Mouse (Mus musculus) liver, adult 2 months (tissue): ENCODE results near the gene Scnn1a. TPM values are rescaled to one million over a fixed set of nuclear protein-coding genes. Genes with fewer than 3 reads are reported as not detected.

Experiments
- DNase-seq: peaks from one replicate; pipeline ENCODE4 v3.0.0-alpha.2; 2011; ENCODE audit warnings: low read depth, low spot score; ENCODE audit errors: extremely low read depth
- H3K27ac ChIP-seq: fragments of 200-500 bp; replicated peaks from 2 replicates; pipeline ENCODE4 v1.5.1; 2012; ENCODE audit warnings: low read depth, mild to moderate bottlenecking, control low read depth, inconsistent platforms, low read length; ENCODE audit not compliant: insufficient read depth
- H3K27me3 ChIP-seq: fragments of 200-500 bp; 2 replicates; pipeline ENCODE4 v1.6.1; 2012; ENCODE audit warnings: mild to moderate bottlenecking, moderate library complexity, low read length, inconsistent platforms; ENCODE audit not compliant: control insufficient read depth, insufficient read depth
- H3K36me3 ChIP-seq: fragments of 200-500 bp; 2 replicates; pipeline ENCODE4 v1.6.1; 2012; ENCODE audit warnings: low read length, inconsistent platforms; ENCODE audit not compliant: control insufficient read depth, insufficient read depth
- H3K4me1 ChIP-seq: fragments of 200-500 bp; 2 replicates; pipeline ENCODE4 v1.6.1; 2011; ENCODE audit warnings: low read length; ENCODE audit not compliant: control insufficient read depth, insufficient read depth
- H3K4me3 ChIP-seq: fragments of 200-500 bp; 2 replicates; pipeline ENCODE4 v1.5.1; 2011; ENCODE audit warnings: low read depth, mild to moderate bottlenecking, control low read depth, low read length, moderate library complexity; ENCODE audit not compliant: insufficient read depth
- H3K79me2 ChIP-seq: fragments of 200-500 bp; 2 replicates; pipeline ENCODE4 v1.6.1; 2012; ENCODE audit warnings: inconsistent platforms, mild to moderate bottlenecking, low read length, moderate library complexity; ENCODE audit not compliant: control insufficient read depth, insufficient read depth
- H3K9ac ChIP-seq: fragments of 200-500 bp; 2 replicates; pipeline ENCODE4 v1.6.1; 2012; ENCODE audit warnings: low read depth, mild to moderate bottlenecking, control low read depth, inconsistent platforms, low read length
- CTCF ChIP-seq: fragments of 200-500 bp; IDR thresholded peaks from 2 replicates; pipeline ENCODE4 v1.5.1; 2011; ENCODE audit warnings: low read depth, low read length, control low read depth
- POLR2A ChIP-seq: fragments of 200-500 bp; IDR thresholded peaks from 2 replicates; pipeline ENCODE4 v1.6.1; 2011; ENCODE audit warnings: low read length, control low read depth; ENCODE audit not compliant: insufficient read depth; ENCODE audit errors: extremely low read depth
- WGBS: fragments of 180-500 bp; shearing (Covaris S2); methylation state at CpG from one replicate; pipeline ENCODE4 v1.1.7; 2018; 5-methylcytosine and 5-hydroxymethylcytosine counted together
- polyA plus RNA-seq: library from polyadenylated mRNA; depleted of rRNA; stranded (reverse); fragments of >200 nt; gene quantifications from 2 replicates; pipeline ENCODE4 v1.2.3, GENCODE M21; 2012
- total RNA-seq: library from RNA; depleted of rRNA; stranded (reverse); fragments of >200 nt; gene quantifications from 2 replicates; pipeline ENCODE4 v1.2.3, GENCODE M21; 2014

The Scnn1a gene
- total and polyA plus RNA-seq, 2 experiments = 3.0 to 24.8 TPM

- Histone ChIP-seq H3K36me3 (peaks cover 2% of the 10 kb centered on the region; the same call in 1 of the 2 replicates), H3K4me3 (no peak overlapping the region), H3K79me2 (no peaks in the 10 kb centered on the region), H3K27ac (0 out of 2 replicates have a peak overlapping the region, but pooled peaks have one; percentile 7), H3K27me3 (no peaks in the 10 kb centered on the region), H3K9ac (0 out of 2 replicates have a peak overlapping the region, but pooled peaks have one; percentile 19), H3K4me1 (peaks cover 14% of the 10 kb centered on the region)
- TF ChIP-seq POLR2A (no peak), CTCF (no peak)
- WGBS = 65% methylated on average over 15 of the region's 15 CpGs
- peak; percentile 79 for DNase-seq
Observed at GRCm38 (mm10) chr6:125318981-125319918, 1.2 kb upstream of the Scnn1a start.

- Histone ChIP-seq H3K36me3 (peaks cover 2% of the 10 kb centered on the region; the same call in 1 of the 2 replicates), H3K79me2 (no peaks in the 10 kb centered on the region), H3K9ac (no peak overlapping the region), H3K4me1 (peaks cover 9% of the 10 kb centered on the region), H3K27ac (no peak overlapping the region), H3K27me3 (no peaks in the 10 kb centered on the region), H3K4me3 (no peak overlapping the region)
- no peak for DNase-seq
- TF ChIP-seq CTCF = no peak
- TF ChIP-seq POLR2A = no peak
Observed at GRCm38 (mm10) chr6:125319919-125320296, 551 bp upstream of the Scnn1a start.

GRCm38 (mm10) chr6:125321114-125321855, 826 bp downstream of the Scnn1a start:
- peaks cover 2% of the 10 kb centered on the region; the same call in 1 of the 2 replicates for H3K36me3 ChIP-seq
- no peak for DNase-seq
- TF ChIP-seq CTCF (no peak), POLR2A (no peak)
- no peak overlapping the region for H3K27ac ChIP-seq
- peaks cover 9% of the 10 kb centered on the region for H3K4me1 ChIP-seq
- 67% methylated on average over 26 of the region's 26 CpGs for WGBS
- H3K9ac ChIP-seq = no peak overlapping the region
- H3K4me3 ChIP-seq = no peak overlapping the region
- H3K27me3 ChIP-seq = no peaks in the 10 kb centered on the region
- no peaks in the 10 kb centered on the region for H3K79me2 ChIP-seq

GRCm38 (mm10) chr6:125322794-125323193, 2.3 kb downstream of the Scnn1a start:
- no peaks in the 10 kb centered on the region for H3K27me3 ChIP-seq
- no peak overlapping the region for H3K27ac ChIP-seq
- H3K4me1 ChIP-seq = peaks cover 9% of the 10 kb centered on the region
- TF ChIP-seq POLR2A (no peak), CTCF (no peak)
- H3K4me3 ChIP-seq = no peak overlapping the region
- WGBS = 86% methylated on average over 13 of the region's 13 CpGs
- no peak for DNase-seq
- H3K79me2 ChIP-seq = no peaks in the 10 kb centered on the region
- peaks cover 2% of the 10 kb centered on the region; the same call in 1 of the 2 replicates for H3K36me3 ChIP-seq
- no peak overlapping the region for H3K9ac ChIP-seq

- Histone ChIP-seq H3K4me3 (no peak overlapping the region), H3K36me3 (peaks cover 2% of the 10 kb centered on the region; the same call in 1 of the 2 replicates), H3K27me3 (no peaks in the 10 kb centered on the region), H3K27ac (no peak overlapping the region), H3K4me1 (peaks cover 6% of the 10 kb centered on the region), H3K9ac (no peak overlapping the region), H3K79me2 (no peaks in the 10 kb centered on the region)
- DNase-seq = no peak
- no peak for TF ChIP-seq CTCF
- TF ChIP-seq POLR2A = no peak
- 85% methylated on average over 6 of the region's 6 CpGs for WGBS
Observed at GRCm38 (mm10) chr6:125323547-125323946, 3.1 kb downstream of the Scnn1a start.
